Mouse (Mus musculus) cerebellum, adult 8-10 months (tissue): ENCODE data around the gene Vmn1r119.
"Not testable (repeated sequence)": the region's sequence is repeated elsewhere in the genome, so short reads cannot be mapped to it uniquely, and the experiment has no call there.

Experiments
- DNase-seq: peaks from one replicate; pipeline ENCODE4 v3.0.0; 2022

Gene Vmn1r119

GRCm38 (mm10) chr7:21012355-21012754, at the start of gene Vmn1r119:
TSS of gene Vmn1r119 (minus strand) at chr7:21012455.
- not testable (repeated sequence) for DNase-seq

- DNase-seq, result not testable (repeated sequence)
Measured at GRCm38 (mm10) chr7:21053684-21054083, 41.4 kb upstream of the Vmn1r119 start, which contains the start of gene Vmn1r120. TSS of gene Vmn1r120 (minus strand) at chr7:21053784.
